Mouse (Mus musculus) left cerebral cortex, postnatal 4 days (tissue): ENCODE results near the gene Sncg. TPM values are rescaled to one million over a fixed set of nuclear protein-coding genes. Genes with fewer than 3 reads are reported as not detected.
"Not testable (repeated sequence)": the region's sequence is repeated elsewhere in the genome, so short reads cannot be mapped to it uniquely, and the experiment has no call there.

Experiments used
- DNase-seq: peaks from one replicate; pipeline ENCODE4 v3.0.0-alpha.2; 2022
- intact Hi-C: fragments of 180-260 bp; cut with DNase I; formaldehyde crosslinking; loops from one replicate; pipeline ENCODE4 v1.15.1; 2025
- total RNA-seq, 2 experiments: library from RNA; stranded (reverse); gene quantifications; 2 replicates each; pipeline ENCODE4 v1.2.3; 2021

Sncg gene
- total RNA-seq, 2 experiments from 2014 or later: 1.6 TPM; not detected in 1

DNA sequence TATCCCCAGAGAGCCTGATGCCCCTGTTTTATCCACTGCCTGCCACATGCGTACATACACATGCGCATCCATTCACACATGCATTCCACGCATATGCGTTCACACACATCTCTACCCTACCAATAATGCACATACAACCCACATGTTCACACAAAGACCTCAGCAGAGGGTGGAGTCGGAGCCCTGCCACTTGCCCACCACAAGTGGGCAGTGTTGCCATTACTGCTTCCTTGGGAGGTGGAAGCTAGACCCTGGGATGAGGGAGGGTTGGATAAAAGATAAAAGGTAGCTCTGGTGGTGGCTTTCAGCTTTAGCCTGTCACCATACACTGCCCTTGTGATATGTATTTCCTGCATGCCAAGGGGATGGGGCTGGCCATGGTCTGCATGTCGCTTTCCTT is 1.9 kb downstream of the Sncg start:
- peak; percentile 65 for DNase-seq
- intact Hi-C loops: loop anchor here (10.0 kb wide), 1 partner anchor 192 kb away; no protein-coding TSS in a partner anchor

DNA sequence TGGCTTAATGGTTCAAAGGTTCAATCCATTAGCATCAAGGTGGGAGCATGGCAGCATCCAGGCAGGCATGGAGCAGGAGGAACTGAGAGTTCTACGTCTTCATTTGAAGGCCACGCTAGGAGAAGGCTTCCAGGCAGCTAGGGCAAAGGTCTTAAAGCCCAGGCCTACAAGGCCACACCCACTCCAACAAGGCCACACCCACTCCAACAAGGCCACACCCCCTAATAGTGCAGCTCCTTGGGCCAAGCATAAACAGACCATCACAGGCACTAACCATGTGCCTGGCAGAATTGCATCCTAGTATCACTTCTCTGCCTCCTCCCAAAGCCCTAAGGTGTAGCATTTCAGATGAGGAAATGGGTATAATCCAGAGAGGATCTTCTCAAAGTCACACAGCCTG is 2.8 kb downstream of the Sncg start:
- DNase-seq: no peak
- intact Hi-C loops: loop anchor here (10.0 kb wide), 1 partner anchor 193 kb away; no protein-coding TSS in a partner anchor

DNA sequence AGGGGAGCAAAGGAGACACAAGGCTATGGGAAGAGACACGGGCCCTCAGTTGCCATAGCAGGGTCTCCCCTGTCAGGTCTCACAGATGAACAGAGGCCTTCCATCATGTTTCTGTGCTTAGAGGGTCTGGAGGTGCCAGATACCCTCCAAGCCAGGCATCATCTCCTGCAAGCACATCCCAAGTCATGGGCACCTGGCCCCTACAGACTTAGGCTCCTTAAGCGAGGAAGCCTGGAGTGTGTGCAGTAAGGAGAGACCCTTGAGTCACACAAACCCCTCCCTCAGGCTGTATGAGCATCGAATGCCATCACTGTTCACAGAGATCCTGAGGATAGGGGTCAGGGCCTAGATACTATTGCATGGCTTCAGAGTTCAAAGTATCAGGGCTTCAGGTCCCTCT is 3.7 kb downstream of the Sncg start:
- intact Hi-C loops: loop anchor here (10.0 kb wide), 1 partner anchor 194 kb away; no protein-coding TSS in a partner anchor
- DNase-seq: no peak

DNA sequence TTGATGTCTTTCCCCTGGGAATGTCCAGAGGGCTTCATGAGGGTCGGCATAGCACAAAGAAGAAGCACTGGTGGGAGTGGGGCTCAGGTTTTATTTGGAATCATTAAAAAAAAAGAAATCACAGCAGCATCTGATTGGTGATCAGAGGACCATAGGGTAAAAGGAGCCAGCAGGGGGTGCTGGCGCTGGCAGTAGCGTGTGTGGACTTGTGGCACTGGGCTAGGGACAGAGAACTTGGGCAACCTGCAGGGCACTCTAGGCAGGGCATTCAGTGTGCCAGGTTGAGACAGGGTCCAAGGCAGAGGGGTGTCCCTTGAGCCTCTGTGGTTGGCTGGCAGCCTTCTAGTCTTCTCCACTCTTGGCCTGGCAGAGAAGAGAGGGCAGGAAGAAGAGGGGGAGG is 4.4 kb downstream of the Sncg start:
- intact Hi-C loops: loop anchor here (10.0 kb wide), 1 partner anchor 195 kb away; no protein-coding TSS in a partner anchor
- DNase-seq: peak; percentile 20

DNA sequence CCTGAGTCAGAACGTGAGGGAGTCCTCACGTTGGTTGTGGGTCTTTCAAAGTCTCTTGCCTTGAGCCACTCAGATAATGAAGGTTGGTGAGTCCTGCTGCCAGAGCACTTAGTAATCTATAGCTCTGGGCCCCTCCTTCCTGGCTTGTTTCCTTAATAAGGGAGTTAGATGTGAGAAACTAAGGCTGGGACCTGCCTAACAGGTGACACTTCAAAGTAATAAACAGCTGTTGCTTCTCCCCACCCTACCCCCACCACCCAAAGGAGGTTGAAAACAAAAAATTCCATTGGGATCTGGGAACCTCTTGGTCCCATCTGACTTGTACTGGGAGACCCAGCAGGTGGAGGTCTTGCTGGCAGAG is 9.5 kb downstream of the Sncg start:
- intact Hi-C loops: loop anchor here (10.0 kb wide), 2 partner anchors 90 to 280 kb away; partner anchors contain the start of gene Anxa8
- no peak for DNase-seq

DNA sequence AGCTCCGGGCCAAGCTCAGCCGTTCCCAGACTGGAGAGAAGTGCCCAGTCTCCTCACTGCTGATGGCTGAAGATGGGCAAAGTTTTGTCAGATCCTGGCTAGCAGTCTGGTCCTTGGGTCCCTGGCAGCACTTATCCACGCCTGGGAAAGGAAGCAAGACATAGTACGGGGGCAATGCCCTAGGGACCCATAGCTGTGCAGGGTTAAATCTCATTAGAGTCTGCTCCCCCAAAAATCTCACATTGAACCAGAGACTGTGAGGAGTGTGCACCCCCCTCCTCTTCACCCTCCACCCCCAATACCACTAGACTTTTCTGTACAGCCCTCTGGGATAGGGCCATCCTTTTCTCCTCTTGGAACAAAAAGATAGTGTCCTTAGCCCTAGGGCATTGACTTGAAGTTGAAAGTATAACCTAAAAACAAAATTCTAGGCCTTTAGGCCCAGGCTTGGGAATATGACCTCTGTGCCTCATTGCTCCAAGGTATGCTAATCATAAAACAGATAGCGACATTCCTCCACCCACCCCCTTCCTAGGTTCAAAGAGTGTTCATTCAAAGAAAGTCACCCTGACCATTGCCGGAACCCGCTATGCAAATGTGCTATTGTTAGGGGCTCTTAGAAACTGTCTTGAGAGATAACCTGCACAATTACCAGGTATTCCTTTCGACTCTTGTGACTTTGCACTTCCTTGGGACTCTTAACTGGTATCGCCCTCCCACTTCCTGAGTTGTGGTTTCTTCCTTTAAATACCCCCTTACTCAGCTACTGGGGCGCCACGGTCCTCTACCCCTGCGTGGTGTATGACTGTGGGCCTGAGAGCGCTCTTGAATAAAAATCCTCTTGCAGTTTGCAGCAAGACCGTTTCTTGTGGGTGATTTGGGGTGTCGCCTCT is 10.1 kb downstream of the Sncg start:
- intact Hi-C loops: loop anchor here (10.0 kb wide), 2 partner anchors 90 to 280 kb away; partner anchors contain the start of gene Anxa8
- not testable (repeated sequence) for DNase-seq

DNA sequence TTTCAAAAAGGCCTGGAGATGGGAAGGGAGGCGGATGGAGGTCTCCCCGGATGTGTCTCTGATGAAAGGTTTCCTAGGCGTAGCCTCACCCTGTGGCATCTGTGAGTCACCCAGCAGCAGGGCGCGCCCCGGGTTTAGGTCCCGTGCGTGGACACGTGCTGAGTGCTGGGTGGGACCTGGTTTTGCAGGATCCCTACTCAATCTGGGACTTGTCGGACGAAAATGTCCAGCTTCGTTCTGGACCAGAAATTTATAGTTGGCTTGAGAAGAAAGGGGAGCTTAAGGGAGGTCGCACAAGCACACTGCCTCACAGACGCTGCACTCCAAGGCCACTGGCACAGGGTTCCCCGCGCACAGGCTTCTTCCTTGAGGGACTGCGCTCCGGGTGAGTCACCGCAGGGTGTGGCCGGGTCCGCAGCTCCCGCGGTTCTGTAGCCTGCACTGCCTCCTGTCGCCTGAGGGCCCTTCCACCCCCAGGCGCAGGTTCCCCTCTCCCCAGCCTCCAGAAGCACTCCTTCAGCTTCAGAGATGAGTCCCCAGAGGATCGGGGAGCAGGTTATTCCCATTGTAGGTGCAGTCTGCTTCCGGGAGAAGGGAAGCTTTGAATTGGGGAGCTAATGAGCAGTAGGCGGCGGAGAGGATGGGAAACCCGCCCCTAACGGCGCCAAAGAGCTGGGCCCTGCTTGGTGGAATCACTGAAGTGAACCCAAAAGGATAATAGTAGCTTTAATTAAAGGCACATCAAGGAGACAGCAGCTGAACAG is 10.9 kb downstream of the Sncg start:
- peak; percentile 54 for DNase-seq

DNA sequence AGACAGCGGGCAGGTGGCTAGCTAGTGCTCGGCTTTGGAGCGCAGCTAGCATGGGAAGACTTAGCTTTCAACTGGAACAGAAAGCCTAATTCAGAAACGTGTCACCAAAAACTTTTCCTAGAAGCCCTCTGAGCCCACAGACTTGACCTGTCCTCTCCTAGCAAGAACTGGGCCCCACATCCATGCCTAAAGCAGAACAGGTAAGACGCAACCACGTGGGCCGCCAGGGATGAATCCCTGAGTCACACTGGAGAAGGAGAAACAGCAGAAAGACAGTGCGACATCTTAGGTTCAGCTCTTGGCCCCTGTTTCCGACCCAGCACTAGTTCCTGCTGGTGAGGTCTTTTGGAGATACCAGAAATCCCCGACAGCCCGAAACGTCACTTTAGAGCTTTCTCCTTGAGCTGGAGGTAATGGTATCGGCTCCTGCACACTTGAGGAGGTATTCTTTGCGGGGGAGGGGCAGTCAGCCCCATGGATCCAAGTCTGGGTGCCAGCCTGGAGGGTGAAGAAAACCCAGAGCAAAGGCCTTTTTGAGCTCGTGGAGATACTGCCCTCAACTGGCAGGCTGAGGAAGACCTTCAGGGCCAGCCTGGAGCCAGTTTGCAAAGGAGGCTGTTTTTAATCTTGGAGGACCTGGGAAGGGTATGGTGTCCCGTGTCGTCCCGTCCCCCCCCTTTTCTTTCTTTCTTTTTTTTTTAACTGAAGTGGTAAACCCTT is 11.7 kb downstream of the Sncg start:
- DNase-seq: peak; percentile 68
- intact Hi-C loops: loop anchor here (10.0 kb wide), 2 partner anchors 88 to 278 kb away; partner anchors contain the start of gene Anxa8

More for the DNA sequence above, 10.9 kb downstream of the Sncg start:
- intact Hi-C loops: loop anchor here (10.0 kb wide), 2 partner anchors 89 to 279 kb away; partner anchors contain the start of gene Anxa8

DNA sequence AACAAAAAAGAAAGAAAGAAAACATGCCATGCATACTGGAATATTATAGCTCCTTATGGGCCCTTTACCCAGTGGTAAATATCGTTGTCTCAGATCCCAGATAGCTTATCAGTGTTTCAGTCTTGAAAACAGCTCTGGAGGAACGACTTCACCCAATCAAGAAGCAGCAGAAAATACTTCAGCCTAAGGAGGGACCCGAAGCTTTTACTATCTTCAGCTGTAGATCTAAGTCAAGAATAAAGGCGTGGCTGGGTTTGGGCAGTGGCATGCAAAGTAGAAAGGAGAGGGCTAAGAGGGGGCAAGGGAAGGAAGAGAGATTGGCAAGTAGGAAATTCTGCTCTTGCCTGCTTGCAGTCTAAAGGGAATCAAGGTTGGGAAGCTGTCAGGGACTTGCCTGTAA is 12.5 kb downstream of the Sncg start:
- DNase-seq: no peak
- intact Hi-C loops: loop anchor here (10.0 kb wide), 2 partner anchors 87 to 277 kb away; partner anchors contain the start of gene Anxa8

DNA sequence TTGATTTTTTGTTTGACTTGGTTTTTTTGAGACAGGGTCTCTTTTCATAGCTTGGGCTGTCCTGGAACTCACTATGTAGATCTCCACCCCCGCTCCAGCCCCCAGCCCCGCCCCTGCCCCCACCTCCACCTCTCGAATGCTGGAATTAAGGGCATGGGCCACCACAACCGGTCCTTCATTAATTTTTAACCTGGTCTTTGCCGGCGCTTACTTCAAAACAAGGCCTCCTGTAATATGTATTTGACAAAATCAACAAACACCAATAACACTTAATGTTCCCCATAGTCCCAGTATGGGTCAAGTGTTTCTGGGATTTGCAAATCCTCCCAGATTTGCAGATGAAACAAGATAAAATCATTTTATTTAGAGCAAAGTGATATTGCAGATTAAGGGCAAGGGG is 14.3 kb downstream of the Sncg start:
- no peak for DNase-seq
- intact Hi-C loops: loop anchor here (10.0 kb wide), 2 partner anchors 85 to 275 kb away; partner anchors contain the start of gene Anxa8

DNA sequence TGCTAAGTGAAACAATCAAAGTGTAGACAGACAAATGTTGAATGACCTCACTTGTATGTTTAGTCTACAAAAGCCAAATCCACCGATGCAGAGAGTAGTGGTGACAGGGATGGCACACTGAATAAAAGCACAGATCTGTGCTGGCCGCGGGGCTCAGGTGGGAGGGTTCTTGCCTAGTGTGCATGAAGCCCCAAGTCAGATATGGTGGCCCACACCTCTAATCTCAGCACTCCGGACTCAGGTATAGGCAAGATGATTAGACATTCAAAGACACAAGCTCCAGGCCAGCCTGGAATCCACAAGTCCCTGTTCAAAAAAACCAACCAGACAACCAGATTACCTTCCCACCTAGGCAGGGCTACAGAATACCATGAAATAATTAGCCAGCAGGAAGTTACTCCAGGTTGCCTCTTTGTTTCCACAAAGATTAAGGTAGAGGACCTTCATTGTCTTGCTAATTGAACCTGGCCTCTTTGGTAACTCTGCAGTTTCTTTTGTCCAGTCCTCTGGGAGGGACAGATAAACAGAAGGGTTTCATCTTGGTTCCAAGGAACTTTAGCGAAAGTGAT is 14.8 kb downstream of the Sncg start:
- intact Hi-C loops: loop anchor here (10.0 kb wide), 2 partner anchors 85 to 275 kb away; partner anchors contain the start of gene Anxa8
- DNase-seq: no peak

DNA sequence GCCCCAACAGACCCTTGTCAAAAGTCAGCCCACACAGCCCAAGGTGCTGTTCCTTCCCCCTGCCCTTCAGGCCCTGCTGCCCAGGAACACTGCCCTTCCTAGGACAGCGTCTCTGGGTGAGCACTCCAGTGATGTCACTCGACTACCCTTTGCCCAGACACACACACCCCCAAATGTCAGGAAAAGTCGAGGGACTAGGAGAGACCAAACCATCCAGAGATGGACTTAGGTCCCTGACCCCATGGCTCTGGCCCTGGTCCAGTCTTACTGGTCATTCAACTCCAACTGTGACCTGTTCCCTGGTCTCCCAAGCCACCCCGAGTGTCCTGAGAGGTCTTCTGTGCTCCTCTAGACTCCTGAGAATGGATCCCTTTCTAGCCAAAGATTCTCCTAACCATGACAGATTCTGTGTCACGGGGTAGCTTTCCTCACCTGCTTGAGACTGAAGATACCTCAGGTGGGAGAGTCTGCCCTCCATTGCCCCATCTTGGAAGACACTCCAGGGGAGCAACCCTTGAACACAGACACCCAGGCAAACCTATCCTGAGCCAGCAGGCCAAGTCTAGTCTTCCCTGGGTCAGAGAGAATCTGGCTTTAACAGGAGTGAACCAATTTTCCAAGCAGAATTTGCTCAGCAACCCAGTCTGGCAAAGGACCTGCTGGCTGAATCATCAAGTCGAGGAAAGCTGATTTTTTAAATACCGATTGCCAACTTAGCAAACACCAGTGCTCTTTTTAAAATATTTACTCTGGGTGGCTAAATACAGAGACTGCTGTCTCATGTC is 16.7 kb downstream of the Sncg start:
- DNase-seq: no peak
- intact Hi-C loops: no loop called here

DNA sequence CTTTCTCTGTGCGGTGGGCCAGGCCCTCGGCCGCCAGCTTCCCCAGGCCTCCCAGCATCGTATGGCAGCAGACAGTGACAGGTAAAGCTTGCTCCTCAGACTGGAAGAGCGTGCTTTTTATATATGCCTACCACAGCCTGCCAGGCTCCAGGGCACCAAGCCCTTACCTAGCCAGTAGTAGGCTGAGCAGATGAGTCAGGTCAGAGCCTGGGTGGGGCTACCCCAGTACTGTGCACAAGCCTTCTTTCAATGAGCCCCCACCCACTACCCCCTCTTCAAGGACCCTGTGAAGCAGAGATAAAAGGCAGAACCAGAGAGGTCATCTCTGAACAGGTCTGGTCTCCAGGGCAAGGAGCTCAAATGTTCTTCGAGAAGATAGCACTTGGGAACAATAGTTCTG is 19.3 kb downstream of the Sncg start, which contains the start of gene Fam25c:
Fam25c (minus strand) TSS at position 133 of the 400 bp plus-strand sequence.
- intact Hi-C loops: no loop called here
- no peak for DNase-seq

DNA sequence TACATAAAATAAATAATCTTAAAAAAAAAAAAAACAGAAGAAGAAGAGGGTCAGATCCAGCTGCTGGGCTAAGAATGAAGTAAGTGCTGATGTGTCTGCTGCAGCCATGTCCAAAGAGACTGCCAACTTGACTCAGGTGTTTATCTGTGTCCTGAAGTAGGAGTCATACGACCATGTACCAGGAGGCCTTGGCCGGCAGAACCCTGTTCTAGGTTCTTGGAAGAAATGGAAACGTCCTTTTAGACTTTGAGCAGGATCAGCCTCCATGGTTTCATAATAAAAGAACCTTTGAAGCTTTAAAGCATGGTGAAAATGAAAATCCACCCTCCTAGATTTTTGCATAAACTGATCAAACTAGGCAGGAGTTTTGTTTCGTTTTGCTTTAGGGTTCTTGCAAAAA is 20.1 kb downstream of the Sncg start:
- intact Hi-C loops: no loop called here

DNA sequence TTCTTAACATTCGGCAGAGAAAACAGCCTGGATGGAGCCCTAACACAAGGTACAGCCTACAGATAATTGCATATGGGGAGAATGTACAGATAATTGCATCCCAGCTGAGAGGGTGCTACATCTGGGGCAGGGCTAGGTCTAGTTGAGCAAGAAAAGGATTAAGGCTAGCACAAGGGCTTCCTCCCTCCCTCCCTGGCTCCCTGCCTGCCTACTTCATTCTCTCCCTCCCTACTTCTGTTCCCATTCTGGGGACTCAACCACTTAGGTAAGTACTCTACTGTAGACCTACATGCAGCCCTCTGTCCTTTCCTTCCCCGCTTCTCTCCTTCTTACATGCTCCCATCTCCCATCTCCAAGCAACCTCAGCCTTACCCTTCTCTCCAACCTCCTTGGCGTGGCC is 21.3 kb downstream of the Sncg start:
- no peak for DNase-seq
- intact Hi-C loops: no loop called here

More for the DNA sequence above, 20.1 kb downstream of the Sncg start:
- DNase-seq: no peak

DNA sequence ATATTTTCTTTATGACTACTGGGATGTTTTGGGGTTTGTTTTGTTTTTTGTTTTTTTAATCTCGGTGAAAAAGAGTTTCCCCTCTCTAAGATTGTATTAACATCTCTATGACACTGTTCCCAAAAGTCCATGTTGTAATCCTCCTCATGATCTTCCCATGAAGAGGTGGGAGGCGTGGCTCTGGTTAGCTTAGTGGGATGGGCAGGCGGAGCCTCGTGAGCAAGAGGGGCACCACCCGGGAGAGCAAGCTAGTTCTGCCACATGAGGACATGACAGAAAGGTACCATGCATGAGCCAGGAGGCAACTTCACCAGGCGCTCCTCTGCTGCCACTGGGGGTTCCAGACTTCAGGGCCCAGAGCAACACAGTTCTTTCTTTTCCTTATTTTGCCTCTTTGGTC is 22.1 kb downstream of the Sncg start:
- intact Hi-C loops: no loop called here
- no peak for DNase-seq

DNA sequence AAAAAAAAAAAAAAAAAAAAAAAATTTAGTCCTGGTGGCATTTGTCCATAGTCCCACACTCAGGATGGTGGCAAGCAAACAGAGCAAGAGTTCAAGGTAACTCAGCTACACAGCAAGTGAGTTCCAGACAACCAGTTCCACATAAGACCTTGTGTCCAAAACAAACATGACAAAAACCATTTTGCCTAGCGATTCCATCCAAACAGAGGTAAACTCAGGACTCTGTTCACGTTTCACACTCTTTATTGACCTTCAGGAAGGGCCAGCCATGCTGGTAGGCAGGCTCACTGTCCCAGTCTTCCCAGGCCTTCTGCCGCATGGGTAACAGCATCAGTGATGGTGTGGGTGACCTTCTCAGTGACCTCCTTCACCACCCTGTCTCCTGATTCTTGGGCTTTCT is 22.9 kb downstream of the Sncg start:
- no peak for DNase-seq
- intact Hi-C loops: no loop called here

DNA sequence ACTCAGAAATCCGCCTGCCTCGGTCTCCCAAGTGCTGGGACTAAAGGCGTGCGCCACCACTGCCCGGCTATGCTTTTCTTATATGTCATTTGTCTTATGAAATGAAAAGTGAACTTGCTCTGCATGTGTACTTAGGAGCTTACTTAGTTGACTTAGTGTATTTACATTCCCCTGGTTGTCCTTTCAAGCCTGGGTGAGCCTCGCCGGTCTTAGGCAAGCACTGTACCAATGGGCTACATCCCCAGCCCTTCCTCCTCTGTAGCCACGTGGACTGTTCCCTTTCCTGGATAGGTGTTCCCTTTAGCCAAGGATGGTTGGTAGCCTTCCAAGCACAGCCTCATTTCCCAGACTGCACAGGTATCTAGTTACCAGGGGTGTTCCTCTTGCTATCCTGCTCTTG is 25.6 kb downstream of the Sncg start:
- DNase-seq: no peak
- intact Hi-C loops: no loop called here

DNA sequence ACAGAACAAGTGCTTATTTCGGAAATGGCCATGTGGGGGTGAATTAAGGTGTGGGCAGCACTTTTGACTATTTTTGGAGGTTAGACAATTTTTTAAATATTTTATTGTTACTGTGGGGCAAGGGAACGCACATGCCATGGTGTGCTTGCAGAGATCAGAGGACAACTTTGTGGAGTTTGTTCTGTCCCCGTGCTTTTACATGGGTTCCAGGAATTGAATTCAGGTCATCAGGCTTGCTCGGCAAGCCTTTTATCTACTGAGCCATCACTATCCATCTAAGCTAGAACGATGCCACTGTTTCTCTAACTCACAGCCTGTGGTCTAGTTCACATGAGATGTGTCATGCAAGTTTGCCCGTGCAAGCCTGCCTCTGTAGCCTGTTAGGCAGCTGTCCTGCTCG is 26.3 kb downstream of the Sncg start:
- intact Hi-C loops: no loop called here
- DNase-seq: no peak
